In genomic region chr13:104516146-104516545, GRCm38 (mm10) we compare ENCODE assay signal across 18 mouse cellular contexts.
DNase-seq lines count a peak whose midpoint lies in the region; ATAC-seq and TF ChIP-seq lines count a peak whose summit lies in the region.
"Had no signal": no experiment of that assay in that cellular context is flagged by ENCODE, and none has a peak within 500 bp of the region (broad histone marks: within the 10 kb centered on the region; RNA-seq: fewer than 3 reads in every experiment).

No protein-coding gene starts in this region.

- no peak for TF ChIP-seq CTCF in heart, postnatal 0 days (IDR thresholded peaks at IDR 0.05; ENCODE audit: low read depth)

- H3K36me3 ChIP-seq in heart, postnatal 0 days (replicated peaks; ENCODE audit: control insufficient read depth, insufficient read depth, low read length), result no peaks in the 10 kb centered on the region
- H3K36me3 ChIP-seq in embryonic facial prominence, embryonic 10.5 days (replicated peaks), result no peaks in the 10 kb centered on the region
- no peaks in the 10 kb centered on the region for H3K36me3 ChIP-seq in stomach, embryonic 14.5 days (ENCODE audit: control insufficient read depth, insufficient read depth, low read length)
- H3K36me3 ChIP-seq: embryonic facial prominence, embryonic 13.5 days; heart, embryonic 15.5 days; hindbrain, embryonic 12.5 days had no signal

- peaks cover 10% of the 10 kb centered on the region for H3K4me1 ChIP-seq in heart, postnatal 0 days (ENCODE audit: control insufficient read depth, insufficient read depth)
- H3K4me1 ChIP-seq in embryonic facial prominence, embryonic 10.5 days, result peaks cover 29% of the 10 kb centered on the region
- H3K4me1 ChIP-seq in stomach, embryonic 14.5 days (ENCODE audit: control insufficient read depth, insufficient read depth, low read length), result 0 out of 2 replicates have a peak, but pooled peaks cover 3% of the 10 kb centered on the region

- no peak for TF ChIP-seq EP300 in heart, postnatal 0 days (IDR thresholded peaks at IDR 0.05; ENCODE audit: low read depth)

- no peak overlapping the region for H3K4me2 ChIP-seq in heart, postnatal 0 days (ENCODE audit: low read depth, low read length)
- no peak overlapping the region for H3K4me2 ChIP-seq in stomach, embryonic 14.5 days (replicated peaks; ENCODE audit: low read depth, low read length)
- H3K4me2 ChIP-seq: embryonic facial prominence, embryonic 13.5 days; heart, embryonic 15.5 days; hindbrain, embryonic 12.5 days had no signal

- H3K27me3 ChIP-seq in heart, postnatal 0 days (ENCODE audit: control insufficient read depth, insufficient read depth, low read length), result no peaks in the 10 kb centered on the region
- H3K27me3 ChIP-seq in embryonic facial prominence, embryonic 10.5 days (replicated peaks; ENCODE audit: low read depth, poor library complexity, severe bottlenecking), result no peaks in the 10 kb centered on the region
- H3K27me3 ChIP-seq in stomach, embryonic 14.5 days (ENCODE audit: control insufficient read depth, insufficient read depth, low read length), result no peaks in the 10 kb centered on the region
- H3K27me3 ChIP-seq: embryonic facial prominence, embryonic 13.5 days; heart, embryonic 15.5 days; hindbrain, embryonic 12.5 days had no signal

- no peaks in the 10 kb centered on the region for H3K9me3 ChIP-seq in heart, postnatal 0 days (replicated peaks; ENCODE audit: control insufficient read depth, low read length)
- H3K9me3 ChIP-seq in embryonic facial prominence, embryonic 10.5 days, result no peaks in the 10 kb centered on the region
- H3K9me3 ChIP-seq in stomach, embryonic 14.5 days (ENCODE audit: control insufficient read depth, low read depth, low read length), result no peaks in the 10 kb centered on the region
- H3K9me3 ChIP-seq: embryonic facial prominence, embryonic 13.5 days; heart, embryonic 15.5 days had no signal

- H3K9ac ChIP-seq in heart, postnatal 0 days (replicated peaks; ENCODE audit: low read depth, low read length), result no peak overlapping the region
- H3K9ac ChIP-seq in stomach, embryonic 14.5 days (replicated peaks; ENCODE audit: low read depth, low read length), result no peak overlapping the region
- H3K9ac ChIP-seq: embryonic facial prominence, embryonic 13.5 days; heart, embryonic 15.5 days; hindbrain, embryonic 12.5 days; liver, embryonic 14.5 days had no signal

- 65% methylated on average over 4 of the region's 4 CpGs for WGBS in heart, postnatal 0 days
- 32% methylated on average over 4 of the region's 4 CpGs for WGBS in embryonic facial prominence, embryonic 10.5 days
- WGBS in stomach, embryonic 14.5 days, result 46% methylated on average over 4 of the region's 4 CpGs

- H3K4me3 ChIP-seq in heart, postnatal 0 days (ENCODE audit: low read depth, low read length), result no peak overlapping the region
- H3K4me3 ChIP-seq in embryonic facial prominence, embryonic 10.5 days, result no peak overlapping the region
- no peak overlapping the region for H3K4me3 ChIP-seq in stomach, embryonic 14.5 days (ENCODE audit: low read depth, low read length)
- H3K4me3 ChIP-seq: embryonic facial prominence, embryonic 13.5 days; heart, embryonic 15.5 days; hindbrain, embryonic 12.5 days had no signal

- no peak for DNase-seq in heart, postnatal 0 days (ENCODE audit: low spot score)
- DNase-seq in heart, adult 18-20 months, result no peak
- DNase-seq in embryo, embryonic 10.5 days (ENCODE audit: low spot score), result peak; percentile 45
- DNase-seq in embryonic facial prominence, embryonic 10.5 days (ENCODE audit: low spot score), result no peak
- no peak for DNase-seq in gastrocnemius, postnatal 4 days (ENCODE audit: low spot score in 2 of 2)
- no peak for DNase-seq in gastrocnemius, postnatal 25 days
- DNase-seq: cerebellum, adult 18-20 months; cerebellum, postnatal 25 days; kidney, postnatal 36 days; layer of hippocampus, adult 9-11 months; retina, postnatal 1 day; right cerebral cortex, postnatal 4 days; thymus, adult 18-20 months had no signal

- H3K27ac ChIP-seq in heart, postnatal 0 days (ENCODE audit: low read depth), result peak overlapping the region; percentile 15; the same call in 1 of the 2 replicates
- H3K27ac ChIP-seq in embryonic facial prominence, embryonic 10.5 days (replicated peaks), result peak overlapping the region; percentile 45; the same call in 1 of the 2 replicates
- peak overlapping the region; percentile 3; the same call in 1 of the 2 replicates for H3K27ac ChIP-seq in stomach, embryonic 14.5 days (ENCODE audit: low read length)
- H3K27ac ChIP-seq: embryonic facial prominence, embryonic 13.5 days; heart, embryonic 15.5 days; hindbrain, embryonic 12.5 days; liver, embryonic 14.5 days had no signal

- no peak for ATAC-seq in heart, postnatal 0 days (ENCODE audit: insufficient read depth, low read depth)
- ATAC-seq in stomach, embryonic 14.5 days (ENCODE audit: insufficient number of reproducible peaks, insufficient read depth, low FRiP score, low read depth), result no peak
